Mouse (Mus musculus) limb, embryonic 10.5 days (tissue): ENCODE results near the gene Lrrc2. TPM values are rescaled to one million over a fixed set of nuclear protein-coding genes. Genes with fewer than 3 reads are reported as not detected.

Experiments used
- DNase-seq: peaks from one replicate; pipeline ENCODE4 v3.0.0-alpha.2; 2017; ENCODE audit warnings: low spot score
- H3K27ac ChIP-seq: fragments of 300-500 bp; sonication (generic); 2 replicates; pipeline ENCODE4 v1.5.1; 2016; ENCODE audit warnings: mild to moderate bottlenecking
- H3K27me3 ChIP-seq: fragments of 300-500 bp; sonication (generic); 2 replicates; pipeline ENCODE4 v1.6.1; 2016; ENCODE audit warnings: low read depth, mild to moderate bottlenecking; ENCODE audit not compliant: poor library complexity, severe bottlenecking
- H3K36me3 ChIP-seq: fragments of 300-500 bp; sonication (generic); 2 replicates; pipeline ENCODE4 v1.6.1; 2016; ENCODE audit warnings: mild to moderate bottlenecking, moderate library complexity
- H3K4me1 ChIP-seq: fragments of 300-500 bp; sonication (generic); 2 replicates; pipeline ENCODE4 v1.6.1; 2016
- H3K4me3 ChIP-seq: fragments of 300-500 bp; sonication (generic); 2 replicates; pipeline ENCODE4 v1.5.1; 2016; ENCODE audit warnings: mild to moderate bottlenecking, moderate library complexity
- H3K9me3 ChIP-seq: fragments of 300-500 bp; sonication (generic); replicated peaks from 2 replicates; pipeline ENCODE4 v1.6.1; 2016; ENCODE audit warnings: mild to moderate bottlenecking
- WGBS: fragments of 180-500 bp; shearing (Covaris S2); methylation state at CpG from one replicate; pipeline ENCODE4 v1.1.7; 2016; 5-methylcytosine and 5-hydroxymethylcytosine counted together
- microRNA-seq: library from miRNA; unstranded; fragments of <30 nt; microRNA quantifications from one replicate; pipeline ENCODE4, GENCODE M21; 2017
- polyA plus RNA-seq: library from polyadenylated mRNA; unstranded; fragments of >200 nt; fragmentation: Nextera tagmentation; extraction: Ambion mirVana; gene quantifications from 2 replicates; pipeline ENCODE4 v1.2.1, GENCODE M21; 2016

Lrrc2 gene
- polyA plus RNA-seq, 1 experiment from 2014 or later = 0.20 TPM

DNA sequence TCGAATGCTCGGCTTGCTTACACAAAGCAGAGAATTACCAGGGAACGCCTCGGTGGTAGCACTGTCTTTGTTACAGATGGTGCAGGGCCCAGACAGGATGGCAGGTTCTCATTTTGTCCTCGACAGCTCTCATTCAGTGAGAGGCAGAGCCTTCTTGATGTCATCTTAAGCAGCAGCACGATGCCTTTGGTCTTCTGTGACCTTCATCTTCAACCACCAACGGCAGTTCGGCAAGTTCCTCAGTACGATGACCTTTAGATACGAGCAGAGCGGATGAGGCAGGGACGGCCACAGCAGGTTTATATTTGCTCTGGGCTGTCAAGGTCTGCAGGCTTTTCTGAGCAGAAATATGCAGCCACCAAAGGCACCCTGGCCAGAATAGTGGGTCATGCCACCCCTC lies 50.3 kb downstream of the Lrrc2 start:
- 89% methylated on average over 12 of the region's 12 CpGs for WGBS
- no peak overlapping the region for H3K27ac ChIP-seq
- no peaks in the 10 kb centered on the region for H3K27me3 ChIP-seq
- no peaks in the 10 kb centered on the region for H3K36me3 ChIP-seq
- H3K4me3 ChIP-seq = no peak overlapping the region
- no peaks in the 10 kb centered on the region; the same call in 1 of the 2 replicates for H3K4me1 ChIP-seq
- no peak for DNase-seq
- H3K9me3 ChIP-seq = no peaks in the 10 kb centered on the region

DNA sequence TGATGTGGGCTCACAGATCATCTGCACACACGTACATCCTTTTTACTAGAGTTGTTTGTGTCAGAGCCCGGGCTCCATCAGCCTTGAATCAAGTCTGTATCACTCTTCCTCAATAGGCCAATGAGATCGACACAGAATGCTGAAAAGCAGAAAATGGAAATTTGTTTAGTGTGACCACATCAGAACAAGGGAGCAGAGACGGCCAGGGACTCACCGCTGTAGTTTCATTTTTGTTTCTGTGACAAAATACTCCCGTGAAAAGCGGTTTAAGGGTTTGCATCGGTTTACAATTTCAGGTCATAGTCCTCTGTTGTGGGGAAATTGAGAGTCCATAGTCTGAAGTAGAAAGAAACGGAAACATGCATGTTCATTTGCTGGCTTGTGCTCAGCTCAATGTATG lies 51.9 kb downstream of the Lrrc2 start:
- no peak overlapping the region for H3K27ac ChIP-seq
- no peak overlapping the region for H3K4me3 ChIP-seq
- H3K4me1 ChIP-seq = no peaks in the 10 kb centered on the region; the same call in 1 of the 2 replicates
- H3K9me3 ChIP-seq = no peaks in the 10 kb centered on the region
- no peak for DNase-seq
- H3K36me3 ChIP-seq = no peaks in the 10 kb centered on the region
- H3K27me3 ChIP-seq = no peaks in the 10 kb centered on the region
- WGBS = 95% methylated on average over 9 of the region's 9 CpGs

DNA sequence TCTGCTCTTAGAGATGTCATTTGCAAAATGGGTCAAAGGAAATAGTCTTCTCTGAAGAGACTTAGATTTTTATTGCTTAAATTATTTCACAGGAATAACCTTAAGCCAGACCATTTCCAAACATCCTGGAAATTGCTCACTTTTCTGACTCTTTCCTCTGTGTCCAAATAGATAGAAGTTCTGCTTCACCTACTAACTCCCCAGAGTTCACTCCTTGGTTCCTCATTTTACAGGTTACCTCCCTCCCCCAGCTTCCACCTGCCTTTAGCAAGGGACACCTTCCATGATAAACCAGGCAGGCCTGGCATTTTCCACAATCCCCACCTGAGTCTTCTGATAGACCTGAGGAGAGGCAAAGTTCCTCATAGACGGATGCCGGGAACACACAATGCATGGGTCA lies 55.2 kb downstream of the Lrrc2 start:
- no peaks in the 10 kb centered on the region for H3K36me3 ChIP-seq
- no peaks in the 10 kb centered on the region for H3K9me3 ChIP-seq
- WGBS = 90% methylated on average over 2 of the region's 2 CpGs
- H3K4me1 ChIP-seq = no peaks in the 10 kb centered on the region
- no peaks in the 10 kb centered on the region for H3K27me3 ChIP-seq
- no peak for DNase-seq
- H3K27ac ChIP-seq = no peak overlapping the region
- H3K4me3 ChIP-seq = no peak overlapping the region

DNA sequence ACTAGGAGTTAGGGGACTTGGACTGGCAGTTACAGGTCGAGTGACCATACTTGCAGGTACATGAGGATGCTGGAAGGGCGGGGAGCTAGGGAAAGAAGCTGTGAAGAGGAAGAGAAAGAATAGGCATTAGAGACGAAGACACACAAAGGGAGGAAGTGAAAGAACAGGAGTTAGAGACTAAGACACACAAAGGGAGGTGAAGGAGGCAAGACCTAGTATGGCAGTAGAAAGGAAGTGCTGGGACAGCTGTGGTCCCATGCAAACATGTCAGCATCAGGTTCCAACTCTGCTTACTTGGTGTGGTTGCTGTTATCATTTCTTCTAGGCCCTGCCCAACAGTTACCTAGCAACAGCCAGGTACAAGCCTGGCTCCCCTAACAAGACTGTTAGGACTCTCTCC lies 58.4 kb downstream of the Lrrc2 start:
- H3K4me1 ChIP-seq = 0 out of 2 replicates have a peak, but pooled peaks cover 4% of the 10 kb centered on the region
- no peaks in the 10 kb centered on the region for H3K9me3 ChIP-seq
- no peak overlapping the region for H3K27ac ChIP-seq
- H3K36me3 ChIP-seq = no peaks in the 10 kb centered on the region
- no peak for DNase-seq
- H3K27me3 ChIP-seq = no peaks in the 10 kb centered on the region
- WGBS = 63% methylated on average over 3 of the region's 3 CpGs
- no peak overlapping the region for H3K4me3 ChIP-seq

DNA sequence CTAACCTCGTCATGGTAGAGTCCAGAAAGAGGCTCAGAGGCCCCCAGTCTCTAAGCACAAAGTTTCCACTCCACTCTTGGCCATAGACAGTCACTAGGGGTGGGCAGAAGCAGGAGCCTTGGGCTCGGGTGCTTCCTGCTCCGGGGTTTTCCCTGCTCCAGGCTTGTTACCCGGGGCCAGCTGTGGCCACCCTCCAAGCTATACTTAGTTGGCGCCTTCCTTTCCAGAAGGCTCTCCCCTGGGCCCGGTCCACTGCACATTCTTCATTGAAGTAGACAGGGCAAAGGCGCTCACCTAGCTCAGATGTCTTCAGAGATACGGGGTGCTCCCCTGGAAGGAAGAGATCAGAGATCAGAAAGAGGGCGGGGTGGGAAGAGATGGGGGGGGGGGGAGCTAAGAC lies 60.2 kb downstream of the Lrrc2 start:
- Histone ChIP-seq H3K36me3 (no peaks in the 10 kb centered on the region), H3K4me1 (0 out of 2 replicates have a peak, but pooled peaks cover 4% of the 10 kb centered on the region), H3K27me3 (no peaks in the 10 kb centered on the region), H3K27ac (no peak overlapping the region), H3K9me3 (no peaks in the 10 kb centered on the region), H3K4me3 (no peak overlapping the region)
- WGBS = 85% methylated on average over 9 of the region's 9 CpGs
- DNase-seq = no peak

DNA sequence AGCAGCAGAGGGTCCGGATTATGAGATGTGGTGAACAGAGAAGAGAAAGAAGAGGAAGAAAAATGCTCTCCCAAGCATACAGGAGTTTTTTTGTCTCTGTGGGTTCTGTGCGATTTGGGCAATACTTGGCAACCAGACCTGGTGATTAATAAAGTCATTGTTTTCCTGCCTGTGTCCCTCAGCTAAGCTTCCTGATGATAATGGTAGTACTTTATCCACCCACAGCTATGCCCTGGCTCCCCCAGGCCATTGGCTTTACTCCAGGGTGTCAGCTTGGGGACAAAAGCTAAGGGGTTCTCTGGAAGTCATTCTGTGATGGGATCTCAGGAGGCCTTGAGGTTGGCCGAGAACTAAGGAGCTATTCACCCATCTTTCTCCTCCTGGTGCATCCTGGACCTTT lies 60.7 kb downstream of the Lrrc2 start:
- WGBS = 93% methylated on average over 3 of the region's 3 CpGs

DNA sequence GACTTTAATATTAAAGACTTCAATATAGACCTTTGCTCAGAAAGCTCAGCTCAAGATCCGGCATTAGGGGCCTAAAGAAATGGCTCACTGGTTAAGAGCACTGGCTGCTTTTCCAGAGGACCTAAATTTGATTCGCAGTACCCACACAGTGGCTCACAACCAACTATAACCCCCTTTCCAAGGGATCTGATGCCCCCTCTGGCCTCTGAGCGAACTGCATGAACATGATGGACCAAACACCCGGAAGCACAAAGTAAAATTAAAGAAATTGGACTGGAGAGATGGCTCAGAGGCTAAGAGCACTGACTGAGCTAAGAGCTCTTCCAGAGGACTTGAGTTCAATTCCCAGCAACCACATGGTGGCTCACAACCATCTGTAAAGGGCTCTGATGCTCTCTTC lies 64.3 kb downstream of the Lrrc2 start:
- 85% methylated on average over 4 of the region's 4 CpGs for WGBS
- no peaks in the 10 kb centered on the region for H3K27me3 ChIP-seq
- peaks cover 17% of the 10 kb centered on the region for H3K4me1 ChIP-seq
- no peak for DNase-seq
- H3K36me3 ChIP-seq = no peaks in the 10 kb centered on the region
- no peak overlapping the region for H3K4me3 ChIP-seq
- H3K9me3 ChIP-seq = no peaks in the 10 kb centered on the region
- no peak overlapping the region for H3K27ac ChIP-seq

More for the DNA sequence above, 60.7 kb downstream of the Lrrc2 start:
- Histone ChIP-seq H3K27ac (no peak overlapping the region), H3K9me3 (no peaks in the 10 kb centered on the region), H3K27me3 (no peaks in the 10 kb centered on the region), H3K36me3 (no peaks in the 10 kb centered on the region), H3K4me1 (peaks cover 4% of the 10 kb centered on the region; the same call in 1 of the 2 replicates), H3K4me3 (no peak overlapping the region)
- DNase-seq = no peak

DNA sequence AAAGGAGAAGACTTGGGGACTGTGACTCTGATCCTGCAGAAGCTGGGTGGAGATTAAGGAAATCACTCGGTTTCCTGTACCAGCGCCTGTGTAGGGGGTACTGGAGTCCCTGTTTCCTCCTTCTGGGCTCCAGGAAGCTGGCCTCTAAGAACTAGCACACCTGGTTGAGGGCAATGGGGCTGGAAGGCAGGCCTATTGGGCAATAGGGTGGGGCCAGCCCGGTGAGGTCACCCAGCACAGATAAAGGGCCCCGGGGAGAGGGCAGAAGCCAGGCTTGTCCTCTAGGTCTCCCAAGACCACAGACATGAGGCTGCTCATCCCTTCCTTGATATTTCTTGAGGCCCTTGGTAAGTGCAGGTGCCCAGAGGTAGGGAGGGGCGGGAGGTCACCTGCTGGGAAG lies 67.7 kb downstream of the Lrrc2 start, which contains the start of gene Ltf:
Gene Ltf, plus strand, starts transcription at position 250 of the 400 bp plus-strand sequence.
- DNase-seq = no peak
- Histone ChIP-seq H3K36me3 (no peaks in the 10 kb centered on the region), H3K4me1 (peaks cover 13% of the 10 kb centered on the region), H3K27me3 (no peaks in the 10 kb centered on the region), H3K9me3 (no peaks in the 10 kb centered on the region), H3K4me3 (no peak within 1 kb of the TSS), H3K27ac (peak within 1 kb of the TSS; percentile 61; the same call in 1 of the 2 replicates)
- 81% methylated on average over 5 of the region's 5 CpGs for WGBS

DNA sequence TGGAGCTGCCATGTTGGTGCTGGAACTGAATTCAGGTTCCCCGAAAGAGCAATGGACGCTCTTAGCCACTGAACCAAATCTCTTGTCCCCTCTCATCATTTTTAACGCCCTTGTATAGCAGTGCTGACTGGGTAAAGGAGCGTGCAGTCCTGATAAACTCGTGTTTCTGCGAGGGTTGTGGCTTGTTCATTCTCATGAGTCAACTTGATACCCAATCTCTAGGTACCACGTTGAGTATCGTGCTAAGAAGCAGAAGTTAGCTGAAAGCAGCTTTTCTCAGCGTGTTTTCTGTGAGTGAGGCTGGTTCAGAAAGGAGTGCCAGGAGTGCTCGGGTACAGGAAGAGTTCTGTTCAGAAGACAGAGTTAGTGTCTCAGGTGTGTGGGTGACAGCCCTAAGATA lies 75.4 kb downstream of the Lrrc2 start:
- Histone ChIP-seq H3K4me3 (no peak overlapping the region), H3K27ac (no peak overlapping the region), H3K27me3 (no peaks in the 10 kb centered on the region), H3K4me1 (no peaks in the 10 kb centered on the region), H3K9me3 (no peaks in the 10 kb centered on the region), H3K36me3 (no peaks in the 10 kb centered on the region)
- DNase-seq = no peak
- WGBS = 91% methylated on average over 10 of the region's 10 CpGs

Small RNA genes within 50 kb of the gene (microRNA-seq; reads per million reads assigned to microRNA genes)
- not detected for gene Gm24269

Other genes starting within 250 kb of the Lrrc2 start
- gene Myl3, start 209.7 kb upstream of the Lrrc2 start, polyA plus RNA-seq = 1.7 and 3.5 TPM in 2 replicates
- gene Pth1r, start 204.4 kb upstream of the Lrrc2 start, polyA plus RNA-seq = 36.3 and 49.2 TPM in 2 replicates
- not detected in 2 replicates for gene Prss42, start 153.4 kb upstream of the Lrrc2 start, polyA plus RNA-seq
- not detected in 2 replicates for gene Prss44, start 137.6 kb upstream of the Lrrc2 start, polyA plus RNA-seq
- gene Prss43, start 124.9 kb upstream of the Lrrc2 start, polyA plus RNA-seq = not detected in 2 replicates
- gene Prss45, start 117.0 kb upstream of the Lrrc2 start, polyA plus RNA-seq = not detected in 2 replicates
- gene Prss46, start 107.0 kb upstream of the Lrrc2 start, polyA plus RNA-seq = not detected in 2 replicates
- 0.69 and 0.83 TPM in 2 replicates for gene Prss50, start 93.6 kb upstream of the Lrrc2 start, polyA plus RNA-seq
- 1.8 and 1.9 TPM in 2 replicates for gene Als2cl, start 71.7 kb upstream of the Lrrc2 start, polyA plus RNA-seq
- 0.09 TPM in 1 of 2 replicates, not detected in the other for gene Tmie, start 71.4 kb upstream of the Lrrc2 start, polyA plus RNA-seq
- not detected in 2 replicates for gene Fam240a, start 34.7 kb upstream of the Lrrc2 start, polyA plus RNA-seq
- not detected in 2 replicates for gene Tdgf1, start 5.4 kb upstream of the Lrrc2 start, polyA plus RNA-seq
- 0.24 TPM in 1 of 2 replicates, not detected in the other for gene Rtp3, start 39.0 kb downstream of the Lrrc2 start, polyA plus RNA-seq
- gene Ltf, start 67.7 kb downstream of the Lrrc2 start, polyA plus RNA-seq = not detected in 2 replicates
- 0.41 and 0.54 TPM in 2 replicates for gene Ccrl2, start 106.0 kb downstream of the Lrrc2 start, polyA plus RNA-seq
- gene Lrrfip2, start 166.0 kb downstream of the Lrrc2 start, polyA plus RNA-seq = 38.2 and 39.7 TPM in 2 replicates